Mouse (Mus musculus) kidney, postnatal 0 days (tissue): ENCODE results near the gene Vgll4. TPM values are rescaled to one million over a fixed set of nuclear protein-coding genes. Genes with fewer than 3 reads are reported as not detected.

Source experiments
- ATAC-seq: fragments of 200-750 bp; cut with Nextera tagmentation; replicated peaks from 2 replicates; pipeline ENCODE4 v1.8.0; 2017; ENCODE audit warnings: low read depth, moderate number of reproducible peaks, moderate TSS enrichment, moderate library complexity; ENCODE audit not compliant: low FRiP score
- DNase-seq: peaks from one replicate; pipeline ENCODE4 v3.0.0-alpha.2; 2016; ENCODE audit warnings: low spot score
- H3K27ac ChIP-seq: fragments of 300-500 bp; sonication (generic); 2 replicates; pipeline ENCODE4 v1.5.1; 2014; ENCODE audit warnings: mild to moderate bottlenecking
- H3K27me3 ChIP-seq: fragments of 300-500 bp; sonication (generic); 2 replicates; pipeline ENCODE4 v1.6.1; 2014; ENCODE audit warnings: low read length, mixed read lengths; ENCODE audit not compliant: insufficient read depth
- H3K36me3 ChIP-seq: fragments of 300-500 bp; sonication (generic); 2 replicates; pipeline ENCODE4 v1.6.1; 2014; ENCODE audit warnings: low read length, mixed read lengths; ENCODE audit not compliant: insufficient read depth
- H3K4me1 ChIP-seq: fragments of 300-500 bp; sonication (generic); replicated peaks from 2 replicates; pipeline ENCODE4 v1.6.1; 2014; ENCODE audit warnings: antibody characterized with exemption, low read length, mixed read lengths; ENCODE audit not compliant: insufficient read depth
- H3K4me2 ChIP-seq: fragments of 300-500 bp; sonication (generic); 2 replicates; pipeline ENCODE4 v1.6.1; 2014; ENCODE audit warnings: mild to moderate bottlenecking, low read length, moderate library complexity, mixed read lengths
- H3K4me3 ChIP-seq: fragments of 300-500 bp; sonication (generic); replicated peaks from 2 replicates; pipeline ENCODE4 v1.5.1; 2014; ENCODE audit warnings: low read depth, low read length
- H3K9ac ChIP-seq: fragments of 300-500 bp; sonication (generic); 2 replicates; pipeline ENCODE4 v1.6.1; 2014; ENCODE audit warnings: low read depth, low read length
- H3K9me3 ChIP-seq: fragments of 300-500 bp; sonication (generic); replicated peaks from 2 replicates; pipeline ENCODE4 v1.6.1; 2016; ENCODE audit warnings: low read length, inconsistent platforms, mixed read lengths
- CTCF ChIP-seq: IDR thresholded peaks from 2 replicates; pipeline ENCODE4 v1.5.1; 2016; ENCODE audit warnings: antibody characterized with exemption, low read depth, mild to moderate bottlenecking, moderate library complexity
- WGBS: fragments of 180-500 bp; shearing (Covaris S2); extraction: QIAGEN DNeasy Blood & Tissue Kit; methylation state at CpG from one replicate; pipeline ENCODE4 v1.1.7; 2014; 5-methylcytosine and 5-hydroxymethylcytosine counted together
- polyA plus RNA-seq: library from polyadenylated mRNA; unstranded; fragments of >200 nt; fragmentation: Nextera tagmentation; extraction: Ambion mirVana; gene quantifications from 2 replicates; pipeline ENCODE4 v1.2.1, GENCODE M21; 2015

Vgll4 gene
- polyA plus RNA-seq, 1 experiment from 2014 or later = 97.2 TPM

DNA sequence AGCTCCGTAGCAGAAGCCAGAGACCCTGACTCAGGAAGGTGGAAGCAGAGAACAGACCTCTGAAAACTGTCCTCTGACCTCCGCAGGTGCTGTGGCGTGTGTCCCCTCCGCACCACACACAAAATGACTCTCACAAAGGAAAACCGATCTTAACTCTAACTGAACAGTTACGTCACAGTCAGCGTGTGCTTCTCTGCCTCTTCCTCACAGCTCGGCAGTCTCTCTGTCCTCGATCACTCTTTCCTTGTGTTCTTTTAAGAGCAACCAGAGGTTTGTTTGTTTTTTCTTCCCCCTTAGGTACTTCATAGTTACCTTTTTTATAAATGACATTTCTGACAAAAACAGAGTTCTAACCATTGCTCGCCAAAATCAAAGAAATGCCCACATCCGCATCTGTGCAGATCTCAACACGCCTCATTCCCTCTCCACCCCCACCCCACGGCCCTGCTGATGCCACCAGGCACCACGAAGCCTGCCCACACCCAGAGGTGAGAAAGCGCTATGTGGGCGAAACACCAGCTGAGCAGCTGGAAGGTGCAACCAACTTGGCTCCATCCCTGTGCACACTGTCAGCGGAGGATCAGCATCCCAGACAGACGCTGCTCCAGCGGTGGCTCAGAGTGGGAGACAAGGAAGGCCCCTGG lies 33.4 kb downstream of the Vgll4 start:
- no peak overlapping the region for H3K4me2 ChIP-seq
- H3K4me1 ChIP-seq = peaks cover 9% of the 10 kb centered on the region
- no peaks in the 10 kb centered on the region for H3K36me3 ChIP-seq
- DNase-seq = no peak
- no peak overlapping the region for H3K9ac ChIP-seq
- H3K27ac ChIP-seq = no peak overlapping the region
- no peaks in the 10 kb centered on the region for H3K9me3 ChIP-seq
- 79% methylated on average over 19 of the region's 19 CpGs for WGBS
- no peaks in the 10 kb centered on the region for H3K27me3 ChIP-seq
- TF ChIP-seq CTCF = no peak
- H3K4me3 ChIP-seq = no peak overlapping the region
- ATAC-seq = no peak

DNA sequence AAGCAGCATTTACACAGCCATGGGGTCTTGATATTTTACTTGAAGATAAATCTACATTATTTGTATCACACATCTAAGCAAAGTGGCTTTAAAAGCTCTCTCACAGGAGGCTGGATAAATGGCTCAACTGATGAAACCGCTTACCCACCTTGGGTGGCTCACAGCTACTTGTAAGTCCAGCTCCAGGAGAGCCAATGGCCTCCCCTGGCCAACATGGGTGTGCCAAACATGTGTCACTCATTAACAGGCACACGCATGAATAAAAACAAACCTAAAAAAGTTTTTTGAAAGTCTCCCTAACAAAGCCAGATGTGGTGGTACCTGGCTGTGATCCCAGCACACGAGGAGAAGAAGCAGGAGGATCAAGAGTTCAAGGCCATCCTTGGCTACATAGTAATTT lies 34.4 kb downstream of the Vgll4 start:
- DNase-seq = no peak
- Histone ChIP-seq H3K9me3 (no peaks in the 10 kb centered on the region), H3K4me3 (no peak overlapping the region), H3K9ac (no peak overlapping the region), H3K4me1 (peaks cover 20% of the 10 kb centered on the region), H3K4me2 (no peak overlapping the region), H3K27ac (no peak overlapping the region), H3K36me3 (no peaks in the 10 kb centered on the region), H3K27me3 (no peaks in the 10 kb centered on the region)
- TF ChIP-seq CTCF = no peak
- ATAC-seq = no peak
- 87% methylated on average over 3 of the region's 3 CpGs for WGBS

DNA sequence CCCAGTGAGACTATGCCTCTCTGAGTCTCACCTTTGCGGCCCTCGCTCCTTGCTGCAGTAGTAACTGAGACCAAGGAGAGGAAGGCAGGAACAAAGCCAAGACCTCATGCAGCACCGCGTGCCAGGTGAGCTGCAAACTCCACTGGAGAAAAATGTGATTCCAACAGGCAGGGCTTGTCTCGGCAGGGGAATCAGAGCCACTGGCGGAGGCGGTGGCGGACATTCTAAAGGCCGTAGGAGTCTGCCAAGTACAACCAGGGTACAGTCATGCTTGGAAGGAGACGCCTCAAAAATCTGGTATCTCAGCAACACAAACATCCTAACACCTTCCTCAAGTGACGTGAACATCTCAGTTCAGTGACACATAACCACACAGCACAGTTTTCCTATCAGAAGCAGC lies 35.7 kb downstream of the Vgll4 start:
- Histone ChIP-seq H3K4me3 (no peak overlapping the region), H3K27me3 (no peaks in the 10 kb centered on the region), H3K4me2 (no peak overlapping the region), H3K4me1 (peaks cover 28% of the 10 kb centered on the region), H3K36me3 (no peaks in the 10 kb centered on the region), H3K9me3 (no peaks in the 10 kb centered on the region), H3K27ac (no peak overlapping the region), H3K9ac (no peak overlapping the region)
- DNase-seq (no peak), ATAC-seq (no peak)
- TF ChIP-seq CTCF = no peak
- 66% methylated on average over 11 of the region's 11 CpGs for WGBS

DNA sequence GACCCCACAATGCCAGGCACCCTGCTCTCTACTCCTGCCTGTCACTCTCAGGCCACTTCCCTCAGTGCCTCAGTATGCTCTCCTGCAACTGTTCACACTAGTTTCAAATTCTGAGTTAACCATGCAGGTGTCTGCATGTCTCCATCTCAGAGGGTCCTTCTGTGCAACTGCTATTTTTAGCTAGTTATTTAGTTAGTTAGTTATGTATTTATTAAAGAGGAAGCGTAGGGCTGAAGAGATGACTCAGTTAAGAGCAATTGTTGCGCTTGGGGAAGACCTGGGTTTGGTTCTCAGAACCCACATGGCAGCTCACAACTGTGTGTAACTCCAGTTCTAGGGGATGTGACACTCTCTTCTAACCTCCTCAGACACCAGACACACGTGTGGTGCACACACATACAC lies 36.8 kb downstream of the Vgll4 start:
- DNase-seq = no peak
- Histone ChIP-seq H3K9ac (no peak overlapping the region), H3K4me1 (peaks cover 28% of the 10 kb centered on the region), H3K36me3 (no peaks in the 10 kb centered on the region), H3K4me2 (no peak overlapping the region), H3K27ac (no peak overlapping the region), H3K4me3 (no peak overlapping the region), H3K9me3 (no peaks in the 10 kb centered on the region), H3K27me3 (no peaks in the 10 kb centered on the region)
- ATAC-seq = no peak
- no peak for TF ChIP-seq CTCF
- WGBS = 82% methylated on average over 3 of the region's 3 CpGs

DNA sequence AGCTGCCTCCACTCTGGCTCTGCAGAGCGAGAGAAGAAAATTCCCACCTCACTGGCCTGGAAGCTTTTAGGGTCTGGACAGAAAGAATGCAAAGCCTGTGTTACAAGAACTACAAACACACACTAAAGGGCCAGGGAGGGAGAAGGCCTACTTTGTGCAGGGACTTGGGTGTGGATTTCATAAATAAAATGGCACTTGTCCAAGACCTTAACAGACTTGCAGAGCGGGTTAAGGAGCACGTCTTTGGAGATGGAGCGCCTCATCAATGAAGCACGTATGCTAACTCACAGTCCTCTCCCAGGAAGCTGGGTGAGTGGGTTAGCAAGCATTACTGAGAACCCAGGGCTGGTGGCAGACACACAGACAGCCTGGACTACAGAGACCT lies 37.7 kb downstream of the Vgll4 start:
- no peak for TF ChIP-seq CTCF
- Histone ChIP-seq H3K27me3 (no peaks in the 10 kb centered on the region), H3K4me1 (peaks cover 28% of the 10 kb centered on the region), H3K4me2 (peak overlapping the region; percentile 44; the same call in 1 of the 2 replicates), H3K4me3 (no peak overlapping the region), H3K36me3 (no peaks in the 10 kb centered on the region), H3K9me3 (no peaks in the 10 kb centered on the region), H3K9ac (no peak overlapping the region), H3K27ac (peak overlapping the region; percentile 66; the same call in 1 of the 2 replicates)
- ATAC-seq (no peak), DNase-seq (no peak)
- 50% methylated on average over 5 of the region's 5 CpGs for WGBS

DNA sequence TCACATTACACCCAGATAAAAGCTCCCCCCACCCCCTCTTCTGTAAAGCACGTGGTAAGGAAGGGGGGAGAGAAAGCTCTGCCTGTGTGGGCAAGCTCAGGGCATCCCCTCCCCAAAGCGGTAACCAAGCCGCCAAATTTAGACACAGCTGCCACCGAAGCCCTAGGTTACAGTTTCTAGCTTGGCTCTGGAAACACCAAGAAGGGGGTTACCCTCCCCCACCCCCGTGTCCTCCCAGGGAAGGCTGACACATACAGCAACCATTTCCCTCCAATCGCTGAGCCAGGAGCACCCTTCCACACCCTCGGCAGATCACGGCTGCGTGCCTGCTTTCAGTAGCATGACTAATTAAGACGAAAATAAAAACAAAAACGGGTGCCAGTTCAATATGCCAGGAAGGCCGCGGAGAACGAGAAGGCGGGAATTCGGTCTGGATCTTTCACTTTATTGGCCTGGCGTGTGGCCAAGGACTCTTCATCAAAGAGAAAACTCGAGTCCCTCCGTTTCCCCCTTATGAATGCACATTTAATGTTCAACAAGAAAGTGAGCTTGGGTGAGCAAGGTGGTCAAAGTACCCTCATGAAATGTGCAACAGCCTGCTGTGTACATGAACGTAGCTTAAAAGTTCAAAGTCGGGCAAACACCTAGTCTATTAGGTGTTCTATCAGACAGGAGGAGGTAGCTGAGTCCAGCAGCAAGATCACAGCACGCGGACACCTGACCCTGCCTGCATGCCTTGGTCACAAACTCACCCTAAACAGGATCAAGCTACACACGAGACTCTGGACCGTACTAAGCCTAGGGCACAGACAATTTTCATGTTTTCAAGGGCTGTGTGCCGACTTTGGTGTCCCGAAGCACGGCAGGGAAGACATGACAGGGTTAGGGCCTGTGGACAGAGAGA lies 38.3 kb downstream of the Vgll4 start:
- no peaks in the 10 kb centered on the region for H3K9me3 ChIP-seq
- peak overlapping the region; percentile 44 for H3K4me2 ChIP-seq
- TF ChIP-seq CTCF = no peak
- H3K4me1 ChIP-seq = peaks cover 28% of the 10 kb centered on the region
- 0 out of 2 replicates have a peak, but pooled peaks have one; percentile 30 for ATAC-seq
- 0 out of 2 replicates have a peak overlapping the region, but pooled peaks have one; percentile 23 for H3K9ac ChIP-seq
- WGBS = 36% methylated on average over 28 of the region's 28 CpGs
- no peak for DNase-seq
- peak overlapping the region; percentile 66; the same call in 1 of the 2 replicates for H3K27ac ChIP-seq
- H3K4me3 ChIP-seq = 0 out of 2 replicates have a peak overlapping the region, but pooled peaks have one; percentile 4
- H3K36me3 ChIP-seq = no peaks in the 10 kb centered on the region
- no peaks in the 10 kb centered on the region for H3K27me3 ChIP-seq
